Mouse (Mus musculus): Measurements from ENCODE around the gene Cerkl. TPM values are rescaled to one million over a fixed set of nuclear protein-coding genes. Genes with fewer than 3 reads are reported as not detected.

Gene Cerkl
- not detected for polyA plus RNA-seq (2012; fragmentation: generic; extraction: Trizol)
- long read RNA-seq, experiment 1, result 0 reads
- long read RNA-seq, experiment 2, partial matches to known transcripts, result 0 of 1 reads
- long read RNA-seq, experiment 2, other reads (novel, unspliced or antisense), result 1 of 1 reads

DNA sequence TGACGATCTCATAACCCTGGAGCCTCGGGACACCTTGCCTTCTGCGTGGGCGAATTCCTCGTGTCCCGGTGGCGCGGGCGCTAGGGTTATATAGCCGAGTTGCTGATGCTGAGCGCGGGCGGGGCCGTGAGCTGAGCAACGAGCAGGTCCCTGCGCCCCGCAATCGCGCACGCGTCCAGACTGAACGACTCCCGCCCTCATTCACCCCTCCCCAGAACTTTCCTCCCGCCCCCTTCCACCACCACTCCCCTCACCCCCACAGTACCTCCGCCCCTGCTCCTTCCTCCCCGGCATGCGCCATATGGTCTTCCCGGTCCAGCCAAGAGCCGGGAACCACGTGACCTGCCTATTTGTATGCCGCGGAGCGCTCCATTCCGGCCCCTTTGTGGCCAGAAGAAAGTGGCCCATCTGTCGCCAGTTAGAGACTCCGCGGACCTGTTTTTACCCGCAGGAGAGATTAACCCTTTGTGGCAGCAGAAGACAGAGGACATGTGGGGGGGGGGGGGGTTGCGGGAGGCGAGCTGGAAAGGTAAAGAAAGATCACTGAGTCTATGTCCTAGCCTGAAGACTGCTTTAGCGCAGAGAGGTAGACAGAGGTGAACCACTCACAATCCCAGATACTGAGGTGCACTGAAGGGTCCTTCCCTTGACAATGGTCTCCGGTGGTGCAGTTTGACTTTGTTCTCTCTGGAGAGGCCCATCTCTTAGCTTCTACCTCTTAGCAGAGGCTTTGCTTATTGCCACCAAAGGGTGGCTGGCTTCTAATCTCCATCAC, at the start of gene Cerkl, which contains the start of gene Neurod1:
TSS of gene Cerkl (minus strand) at position 211 of the 775 bp plus-strand sequence.
TSS of gene Neurod1 (minus strand) at position 177 of the 775 bp plus-strand sequence.
- no peaks in the 10 kb centered on the region for H3K36me3 ChIP-seq (ENCODE audit: control insufficient read depth, insufficient read depth)
- H3K79me2 ChIP-seq (ENCODE audit: control insufficient read depth, insufficient read depth), result no peaks in the 10 kb centered on the region
- H3ac ChIP-seq (ENCODE audit: control insufficient read depth, insufficient read length, low read depth), result no peak within 1 kb of the TSS
- H3K27me3 ChIP-seq (ENCODE audit: control insufficient read depth, insufficient read depth, insufficient read length), result peaks cover 41% of the 10 kb centered on the region
- no peak within 1 kb of the TSS for H3K4me3 ChIP-seq (ENCODE audit: insufficient read depth, poor library complexity, severe bottlenecking)
- no peak for TF ChIP-seq CTCF (IDR thresholded peaks at IDR 0.05; ENCODE audit: control insufficient read depth, insufficient read depth, insufficient read length)
- TF ChIP-seq MYOD1 (IDR thresholded peaks at IDR 0.05; ENCODE audit: control insufficient read depth, insufficient read length, low read depth), result no peak
- TF ChIP-seq MYOG (IDR thresholded peaks at IDR 0.05; ENCODE audit: control insufficient read depth, extremely low read depth, insufficient read length), result no peak
- no peak for TF ChIP-seq CEBPB (IDR thresholded peaks at IDR 0.05; ENCODE audit: low read depth)
- no peak for TF ChIP-seq USF1 (IDR thresholded peaks at IDR 0.05; ENCODE audit: low read depth)
- TF ChIP-seq MAX (IDR thresholded peaks at IDR 0.05), result no peak
- TF ChIP-seq FOSL1 (IDR thresholded peaks at IDR 0.05; ENCODE audit: insufficient read depth, low read length, poor library complexity, severe bottlenecking), result no peak
- no peaks in the 10 kb centered on the region for H3K79me3 ChIP-seq (ENCODE audit: low read depth)

DNA sequence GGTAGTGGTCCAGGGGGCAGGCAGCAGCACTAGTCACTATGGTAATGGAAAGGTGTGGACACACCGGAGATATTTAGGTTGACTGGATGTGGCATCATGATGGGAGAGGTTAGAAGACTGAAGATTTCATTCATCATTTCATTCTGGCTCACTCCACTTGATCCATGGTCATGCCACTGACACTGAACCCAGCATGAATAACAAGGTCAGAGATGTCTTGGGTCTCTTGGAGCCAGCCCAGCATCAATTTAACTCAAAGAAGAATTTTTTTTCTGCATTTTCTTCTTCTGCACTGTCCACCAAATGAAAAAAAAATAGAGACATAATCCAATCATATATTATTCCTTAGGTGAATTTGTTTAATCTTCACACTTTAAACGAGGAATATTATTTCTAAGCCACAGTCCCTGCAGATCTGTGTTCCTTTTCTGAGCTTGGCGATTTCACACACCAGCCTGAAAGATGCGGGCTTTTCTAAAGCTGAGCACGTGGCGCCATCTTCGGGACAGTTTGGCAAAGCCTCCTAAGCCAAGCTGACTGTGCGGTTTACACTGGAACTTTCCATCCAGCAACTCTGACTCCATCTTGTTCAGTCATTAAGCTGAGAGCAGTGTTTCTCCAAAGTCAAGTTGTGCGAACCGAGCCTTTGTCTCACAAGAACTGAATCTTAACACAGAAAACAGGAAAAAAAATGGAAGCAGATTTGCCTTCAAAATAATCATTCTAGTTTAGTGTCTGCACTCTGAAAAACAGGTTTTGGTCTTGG, 42.6 kb upstream of the Cerkl start:
- TF ChIP-seq CTCF (IDR thresholded peaks at IDR 0.05; ENCODE audit: control insufficient read depth, insufficient read depth, insufficient read length), result peak; percentile 80
- TF ChIP-seq USF1 (IDR thresholded peaks at IDR 0.05; ENCODE audit: low read depth), result no peak
- TF ChIP-seq MYOD1 (IDR thresholded peaks at IDR 0.05; ENCODE audit: control insufficient read depth, insufficient read length, low read depth), result no peak
- no peaks in the 10 kb centered on the region for H3K79me2 ChIP-seq (ENCODE audit: control insufficient read depth, insufficient read depth)
- no peaks in the 10 kb centered on the region for H3K36me3 ChIP-seq (ENCODE audit: control insufficient read depth, insufficient read depth)
- H3K27me3 ChIP-seq (ENCODE audit: control insufficient read depth, insufficient read depth, insufficient read length), result no peaks in the 10 kb centered on the region
- no peaks in the 10 kb centered on the region for H3K79me3 ChIP-seq (ENCODE audit: low read depth)
- H3ac ChIP-seq (ENCODE audit: control insufficient read depth, insufficient read length, low read depth), result no peak overlapping the region
- no peak overlapping the region for H3K4me3 ChIP-seq (ENCODE audit: insufficient read depth, poor library complexity, severe bottlenecking)

DNA sequence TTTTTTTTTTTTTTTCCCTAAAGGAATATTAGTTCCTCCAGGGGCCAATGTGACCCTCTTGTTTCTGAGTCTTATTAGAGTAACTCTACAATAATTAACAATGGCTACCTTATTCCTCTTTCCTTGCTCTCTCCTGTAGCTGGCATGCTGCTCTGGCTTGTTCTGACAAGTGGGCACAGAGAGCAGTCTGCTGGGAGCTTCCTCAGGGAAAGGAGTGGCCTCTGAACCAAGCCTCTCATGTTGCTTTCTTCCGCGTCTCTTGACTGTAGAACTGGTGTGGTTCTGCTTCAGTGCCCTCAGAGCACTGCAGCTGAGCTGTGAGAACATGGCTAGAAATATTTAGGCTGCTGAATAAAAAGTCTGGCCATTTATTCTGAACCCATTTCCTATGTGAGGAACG, 28.5 kb upstream of the Cerkl start:
- no peaks in the 10 kb centered on the region for H3K36me3 ChIP-seq (ENCODE audit: control insufficient read depth, insufficient read depth)
- H3K79me3 ChIP-seq (ENCODE audit: low read depth), result no peaks in the 10 kb centered on the region
- TF ChIP-seq MAX (IDR thresholded peaks at IDR 0.05) (no peak), USF1 (IDR thresholded peaks at IDR 0.05; ENCODE audit: low read depth) (no peak), MYOG (IDR thresholded peaks at IDR 0.05; ENCODE audit: control insufficient read depth, extremely low read depth, insufficient read length) (no peak), MYOD1 (IDR thresholded peaks at IDR 0.05; ENCODE audit: control insufficient read depth, insufficient read length, low read depth) (no peak), CTCF (IDR thresholded peaks at IDR 0.05; ENCODE audit: control insufficient read depth, insufficient read depth, insufficient read length) (no peak), FOSL1 (IDR thresholded peaks at IDR 0.05; ENCODE audit: insufficient read depth, low read length, poor library complexity, severe bottlenecking) (no peak), CEBPB (IDR thresholded peaks at IDR 0.05; ENCODE audit: low read depth) (no peak)
- no peak overlapping the region for H3ac ChIP-seq (ENCODE audit: control insufficient read depth, insufficient read length, low read depth)
- H3K4me3 ChIP-seq (ENCODE audit: insufficient read depth, poor library complexity, severe bottlenecking), result no peak overlapping the region
- no peaks in the 10 kb centered on the region for H3K27me3 ChIP-seq (ENCODE audit: control insufficient read depth, insufficient read depth, insufficient read length)
- H3K79me2 ChIP-seq (ENCODE audit: control insufficient read depth, insufficient read depth), result no peaks in the 10 kb centered on the region

DNA sequence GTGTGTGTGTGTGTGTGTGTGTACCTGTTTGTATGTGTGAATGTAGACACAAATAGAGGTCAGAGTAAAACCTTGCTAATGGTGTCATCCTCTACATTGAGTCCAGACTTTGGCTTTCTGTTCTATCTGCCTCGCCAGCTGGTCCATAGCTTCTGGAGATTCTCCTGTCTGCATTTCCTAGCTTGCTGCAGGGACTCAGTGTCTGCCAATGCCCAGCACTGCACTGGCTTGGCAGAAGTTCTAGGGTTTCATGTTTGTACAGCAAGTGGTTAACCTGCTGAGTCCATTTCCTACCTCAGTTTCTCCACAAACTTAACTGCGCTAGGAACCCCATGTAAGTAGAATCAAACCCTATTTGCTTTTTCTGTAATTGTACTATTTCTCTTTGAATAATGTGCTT, 25.9 kb upstream of the Cerkl start:
- TF ChIP-seq FOSL1 (IDR thresholded peaks at IDR 0.05; ENCODE audit: insufficient read depth, low read length, poor library complexity, severe bottlenecking) (no peak), MAX (IDR thresholded peaks at IDR 0.05) (no peak), CEBPB (IDR thresholded peaks at IDR 0.05; ENCODE audit: low read depth) (no peak)
- no peaks in the 10 kb centered on the region for H3K27me3 ChIP-seq (ENCODE audit: control insufficient read depth, insufficient read depth, insufficient read length)
- no peak overlapping the region for H3K4me3 ChIP-seq (ENCODE audit: insufficient read depth, poor library complexity, severe bottlenecking)
- H3K36me3 ChIP-seq (ENCODE audit: control insufficient read depth, insufficient read depth), result no peaks in the 10 kb centered on the region
- no peaks in the 10 kb centered on the region for H3K79me3 ChIP-seq (ENCODE audit: low read depth)
- H3ac ChIP-seq (ENCODE audit: control insufficient read depth, insufficient read length, low read depth), result no peak overlapping the region
- H3K79me2 ChIP-seq (ENCODE audit: control insufficient read depth, insufficient read depth), result no peaks in the 10 kb centered on the region

DNA sequence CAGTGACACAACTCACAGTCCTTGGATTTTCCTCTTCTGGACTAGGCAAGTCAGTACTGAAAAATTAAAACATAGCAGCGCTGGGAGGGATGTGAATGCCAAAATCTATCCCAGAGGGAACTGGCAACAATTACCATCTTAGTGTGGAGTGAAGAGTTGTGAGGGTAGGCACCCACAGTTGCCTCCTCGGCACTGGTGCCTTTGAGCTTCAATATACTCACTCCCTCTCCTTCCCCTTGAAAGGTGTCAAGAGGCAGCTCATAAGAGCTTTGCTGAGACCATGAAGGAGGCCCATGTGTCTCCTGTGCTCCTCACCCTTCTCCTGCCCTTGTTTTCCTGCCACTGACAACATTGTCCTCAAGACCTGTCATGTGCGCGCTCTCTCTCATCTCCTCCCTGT, 5.8 kb upstream of the Cerkl start:
- Histone ChIP-seq H3K36me3 (ENCODE audit: control insufficient read depth, insufficient read depth) (no peaks in the 10 kb centered on the region), H3K79me3 (ENCODE audit: low read depth) (no peaks in the 10 kb centered on the region), H3K4me3 (ENCODE audit: insufficient read depth, poor library complexity, severe bottlenecking) (no peak overlapping the region), H3ac (ENCODE audit: control insufficient read depth, insufficient read length, low read depth) (no peak overlapping the region), H3K79me2 (ENCODE audit: control insufficient read depth, insufficient read depth) (no peaks in the 10 kb centered on the region), H3K27me3 (ENCODE audit: control insufficient read depth, insufficient read depth, insufficient read length) (peaks cover 19% of the 10 kb centered on the region)
- TF ChIP-seq USF1 (IDR thresholded peaks at IDR 0.05; ENCODE audit: low read depth) (no peak), MYOD1 (IDR thresholded peaks at IDR 0.05; ENCODE audit: control insufficient read depth, insufficient read length, low read depth) (no peak), FOSL1 (IDR thresholded peaks at IDR 0.05; ENCODE audit: insufficient read depth, low read length, poor library complexity, severe bottlenecking) (no peak), CEBPB (IDR thresholded peaks at IDR 0.05; ENCODE audit: low read depth) (no peak)

Measured in C2C12 (cell line).